ENCODE assay signal across 11 mouse cellular contexts in the genomic region with DNA sequence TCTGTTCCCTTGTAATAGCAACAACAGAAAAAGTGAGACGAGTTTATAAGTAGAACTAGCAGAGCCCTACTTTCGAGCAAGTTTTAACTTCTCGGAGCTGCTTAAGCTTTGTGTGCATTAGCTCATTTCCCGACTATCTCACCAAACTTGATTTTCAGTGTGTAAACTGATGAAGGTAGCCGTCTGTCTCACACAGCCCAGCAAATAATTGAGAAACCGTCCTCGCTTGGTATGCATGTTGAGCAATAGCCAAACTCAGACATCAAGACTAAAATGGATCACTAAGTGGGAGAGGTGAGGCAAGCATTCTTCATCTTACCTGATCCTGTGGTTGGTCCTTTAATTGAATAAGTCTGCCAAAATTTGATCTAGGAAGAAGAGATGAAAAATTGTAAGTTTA.
"Had no signal": no experiment of that assay in that cellular context is flagged by ENCODE, and none has a peak within 500 bp of the region (broad histone marks: within the 10 kb centered on the region; RNA-seq: fewer than 3 reads in every experiment).

No protein-coding gene starts in this region.

- ATAC-seq: intestine, embryonic 16.5 days had no signal

- H3K4me1 ChIP-seq: kidney, embryonic 15.5 days; midbrain, embryonic 12.5 days had no signal

- H3K4me3 ChIP-seq: kidney, embryonic 15.5 days; limb, embryonic 15.5 days; megakaryocyte, embryonic 14.5 days; midbrain, embryonic 12.5 days had no signal

- H3K27ac ChIP-seq: kidney, embryonic 15.5 days; limb, embryonic 15.5 days; macrophage; midbrain, embryonic 12.5 days had no signal

- DNase-seq: kidney, adult 2 months; kidney, postnatal 25 days; layer of hippocampus, postnatal 36 days; lung, postnatal 10 days; thymus, postnatal 36 days had no signal

- H3K4me2 ChIP-seq: kidney, embryonic 15.5 days; limb, embryonic 15.5 days; midbrain, embryonic 12.5 days had no signal

- H3K9ac ChIP-seq: kidney, embryonic 15.5 days; limb, embryonic 15.5 days; midbrain, embryonic 12.5 days had no signal

- H3K36me3 ChIP-seq: limb, embryonic 15.5 days; midbrain, embryonic 12.5 days had no signal

- H3K9me3 ChIP-seq: kidney, embryonic 15.5 days; limb, embryonic 15.5 days; megakaryocyte, embryonic 14.5 days; midbrain, embryonic 12.5 days had no signal

- H3K27me3 ChIP-seq: kidney, embryonic 15.5 days; limb, embryonic 15.5 days; megakaryocyte, embryonic 14.5 days; midbrain, embryonic 12.5 days had no signal
